Mouse (Mus musculus) liver, embryonic 13.5 days (tissue): ENCODE measurements around the gene Acsbg1. TPM values are rescaled to one million over a fixed set of nuclear protein-coding genes. Genes with fewer than 3 reads are reported as not detected.

Experiments used
- ATAC-seq: fragments of 200-750 bp; cut with Nextera tagmentation; 2 replicates; pipeline ENCODE4 v1.8.0; 2017; ENCODE audit warnings: low read depth, mild to moderate bottlenecking, moderate number of reproducible peaks, moderate library complexity
- DNase-seq: peaks from one replicate; pipeline ENCODE4 v3.0.0; 2022
- H3K27ac ChIP-seq: fragments of 300-500 bp; sonication (generic); 2 replicates; pipeline ENCODE4 v1.5.1; 2015; ENCODE audit warnings: moderate library complexity, mild to moderate bottlenecking, inconsistent platforms
- H3K27me3 ChIP-seq: fragments of 300-500 bp; sonication (generic); 2 replicates; pipeline ENCODE4 v1.6.1; 2015; ENCODE audit warnings: mild to moderate bottlenecking, inconsistent platforms
- H3K36me3 ChIP-seq: fragments of 300-500 bp; sonication (generic); 2 replicates; pipeline ENCODE4 v1.6.1; 2015; ENCODE audit warnings: mild to moderate bottlenecking, inconsistent platforms
- H3K4me1 ChIP-seq: fragments of 300-500 bp; sonication (generic); replicated peaks from 2 replicates; pipeline ENCODE4 v1.6.1; 2015; ENCODE audit warnings: inconsistent platforms
- H3K4me2 ChIP-seq: fragments of 300-500 bp; sonication (generic); 2 replicates; pipeline ENCODE4 v1.6.1; 2015; ENCODE audit warnings: inconsistent platforms, mild to moderate bottlenecking, moderate library complexity
- H3K4me3 ChIP-seq: fragments of 300-500 bp; sonication (generic); replicated peaks from 2 replicates; pipeline ENCODE4 v1.5.1; 2015; ENCODE audit warnings: mild to moderate bottlenecking, inconsistent platforms
- H3K9ac ChIP-seq: fragments of 300-500 bp; sonication (generic); 2 replicates; pipeline ENCODE4 v1.6.1; 2015; ENCODE audit warnings: mild to moderate bottlenecking, inconsistent platforms
- H3K9me3 ChIP-seq: fragments of 300-500 bp; sonication (generic); replicated peaks from 2 replicates; pipeline ENCODE4 v1.6.1; 2016; ENCODE audit warnings: inconsistent platforms
- WGBS: fragments of 180-500 bp; shearing (Covaris S2); methylation state at CpG from one replicate; pipeline ENCODE4 v1.1.7; 2015; ENCODE audit not compliant: insufficient replicate concordance; 5-methylcytosine and 5-hydroxymethylcytosine counted together
- microRNA-seq: library from miRNA; unstranded; fragments of <30 nt; microRNA quantifications from one replicate; pipeline ENCODE4, GENCODE M21; 2016
- polyA plus RNA-seq: library from polyadenylated mRNA; unstranded; fragments of >200 nt; fragmentation: Nextera tagmentation; extraction: Ambion mirVana; gene quantifications from 2 replicates; pipeline ENCODE4 v1.2.1, GENCODE M21; 2015

The Acsbg1 gene
- polyA plus RNA-seq, 1 experiment from 2014 or later, result 0.15 TPM

GRCm38 (mm10) chr9:54583712-54584111 lies 78.0 kb downstream of the Acsbg1 start:
- Histone ChIP-seq H3K27me3 (no peaks in the 10 kb centered on the region), H3K9ac (no peak overlapping the region), H3K9me3 (no peaks in the 10 kb centered on the region), H3K36me3 (no peaks in the 10 kb centered on the region), H3K27ac (peak overlapping the region; percentile 71), H3K4me2 (no peak overlapping the region), H3K4me1 (peaks cover 32% of the 10 kb centered on the region), H3K4me3 (no peak overlapping the region)
- DNase-seq (peak; percentile 17), ATAC-seq (peak; percentile 57)
- WGBS, result 0% methylated on average over 1 of the region's 1 CpGs

- Histone ChIP-seq H3K36me3 (no peaks in the 10 kb centered on the region), H3K4me2 (no peak overlapping the region), H3K27me3 (no peaks in the 10 kb centered on the region), H3K27ac (no peak overlapping the region), H3K4me1 (peaks cover 31% of the 10 kb centered on the region), H3K4me3 (no peak overlapping the region), H3K9me3 (no peaks in the 10 kb centered on the region), H3K9ac (no peak overlapping the region)
- DNase-seq (no peak), ATAC-seq (peak; percentile 62)
- WGBS, result 65% methylated on average over 9 of the region's 9 CpGs
These were observed 90.4 kb downstream of the Acsbg1 start for GRCm38 (mm10) chr9:54571130-54571839.

GRCm38 (mm10) chr9:54568732-54569131 lies 92.9 kb downstream of the Acsbg1 start:
- ATAC-seq (no peak), DNase-seq (no peak)
- H3K4me3 ChIP-seq, result no peak overlapping the region
- H3K27me3 ChIP-seq, result no peaks in the 10 kb centered on the region
- 47% methylated on average over 2 of the region's 2 CpGs for WGBS
- no peaks in the 10 kb centered on the region for H3K9me3 ChIP-seq
- peaks cover 34% of the 10 kb centered on the region for H3K4me1 ChIP-seq
- no peak overlapping the region for H3K27ac ChIP-seq
- no peak overlapping the region for H3K4me2 ChIP-seq
- H3K36me3 ChIP-seq, result no peaks in the 10 kb centered on the region
- no peak overlapping the region for H3K9ac ChIP-seq

- DNase-seq (no peak), ATAC-seq (no peak)
- Histone ChIP-seq H3K36me3 (no peaks in the 10 kb centered on the region), H3K27ac (no peak overlapping the region), H3K4me1 (peaks cover 37% of the 10 kb centered on the region), H3K9ac (no peak overlapping the region), H3K27me3 (no peaks in the 10 kb centered on the region), H3K9me3 (no peaks in the 10 kb centered on the region), H3K4me3 (no peak overlapping the region), H3K4me2 (no peak overlapping the region)
- WGBS, result 38% methylated on average over 4 of the region's 4 CpGs
These were observed 94.7 kb downstream of the Acsbg1 start for GRCm38 (mm10) chr9:54566958-54567357.

- DNase-seq (no peak), ATAC-seq (no peak)
- H3K27ac ChIP-seq, result no peak overlapping the region
- H3K4me3 ChIP-seq, result no peak overlapping the region
- no peaks in the 10 kb centered on the region for H3K9me3 ChIP-seq
- peaks cover 12% of the 10 kb centered on the region for H3K27me3 ChIP-seq
- WGBS, result 74% methylated on average over 8 of the region's 8 CpGs
- H3K4me2 ChIP-seq, result no peak overlapping the region
- H3K9ac ChIP-seq, result no peak overlapping the region
- no peaks in the 10 kb centered on the region for H3K36me3 ChIP-seq
- H3K4me1 ChIP-seq, result peaks cover 26% of the 10 kb centered on the region
These were observed 100.7 kb downstream of the Acsbg1 start for GRCm38 (mm10) chr9:54560831-54561601.

GRCm38 (mm10) chr9:54559771-54560471 lies 101.7 kb downstream of the Acsbg1 start, which contains the start of gene Cib2:
Gene Cib2 (minus strand): TSS chr9:54560218.
- 1% methylated on average over 54 of the region's 54 CpGs for WGBS
- peak within 1 kb of the TSS; percentile 60 for H3K4me3 ChIP-seq
- DNase-seq, result peak; percentile 73
- H3K27ac ChIP-seq, result no peak within 1 kb of the TSS
- H3K27me3 ChIP-seq, result peaks cover 12% of the 10 kb centered on the region
- H3K36me3 ChIP-seq, result no peaks in the 10 kb centered on the region
- H3K4me2 ChIP-seq, result peak within 1 kb of the TSS; percentile 92
- ATAC-seq, result peak; percentile 96
- peaks cover 26% of the 10 kb centered on the region for H3K4me1 ChIP-seq
- no peaks in the 10 kb centered on the region for H3K9me3 ChIP-seq
- H3K9ac ChIP-seq, result peak within 1 kb of the TSS; percentile 64

- Histone ChIP-seq H3K9ac (no peak overlapping the region), H3K4me3 (no peak overlapping the region), H3K4me2 (no peak overlapping the region), H3K27me3 (peaks cover 12% of the 10 kb centered on the region), H3K9me3 (no peaks in the 10 kb centered on the region), H3K36me3 (no peaks in the 10 kb centered on the region), H3K4me1 (peaks cover 23% of the 10 kb centered on the region), H3K27ac (no peak overlapping the region)
- DNase-seq (no peak), ATAC-seq (no peak)
- WGBS, result 61% methylated on average over 8 of the region's 8 CpGs
These were observed 102.9 kb downstream of the Acsbg1 start for GRCm38 (mm10) chr9:54558731-54559130.

GRCm38 (mm10) chr9:54555044-54555443 lies 106.6 kb downstream of the Acsbg1 start:
- no peak for ATAC-seq
- Histone ChIP-seq H3K27ac (no peak overlapping the region), H3K36me3 (no peaks in the 10 kb centered on the region), H3K4me2 (no peak overlapping the region), H3K9ac (no peak overlapping the region), H3K9me3 (no peaks in the 10 kb centered on the region), H3K27me3 (peaks cover 12% of the 10 kb centered on the region), H3K4me1 (peaks cover 13% of the 10 kb centered on the region), H3K4me3 (no peak overlapping the region)
- 60% methylated on average over 2 of the region's 2 CpGs for WGBS
- no peak for DNase-seq

Small RNA genes lying within 50 kb of the gene (microRNA-seq; reads per million reads assigned to microRNA genes)
- not detected for gene Mir5710

Other genes starting within 250 kb of the Acsbg1 start
- 0.92 and 0.97 TPM in 2 replicates for gene Dmxl2, start 160.2 kb downstream of the Acsbg1 start, polyA plus RNA-seq
- gene Sh2d7, start 122.9 kb downstream of the Acsbg1 start, polyA plus RNA-seq, result not detected in 2 replicates
- 1.8 and 2.4 TPM in 2 replicates for gene Cib2, start 101.7 kb downstream of the Acsbg1 start, polyA plus RNA-seq
- 121 and 143 TPM in 2 replicates for gene Idh3a, start 75.5 kb downstream of the Acsbg1 start, polyA plus RNA-seq
- 21.1 and 23.4 TPM in 2 replicates for gene Dnaja4, start 37.0 kb upstream of the Acsbg1 start, polyA plus RNA-seq
- 118 and 128 TPM in 2 replicates for gene Wdr61, start 72.6 kb upstream of the Acsbg1 start, polyA plus RNA-seq
- 3.2 and 3.8 TPM in 2 replicates for gene Crabp1, start 102.9 kb upstream of the Acsbg1 start, polyA plus RNA-seq
- 8.9 and 13.4 TPM in 2 replicates for gene Ireb2, start 201.9 kb upstream of the Acsbg1 start, polyA plus RNA-seq